Mouse (Mus musculus): ENCODE data around the gene Mrpl36.
A peak's percentile ranks its signal among the peaks of the same experiment; 100 is the strongest.

DNA sequence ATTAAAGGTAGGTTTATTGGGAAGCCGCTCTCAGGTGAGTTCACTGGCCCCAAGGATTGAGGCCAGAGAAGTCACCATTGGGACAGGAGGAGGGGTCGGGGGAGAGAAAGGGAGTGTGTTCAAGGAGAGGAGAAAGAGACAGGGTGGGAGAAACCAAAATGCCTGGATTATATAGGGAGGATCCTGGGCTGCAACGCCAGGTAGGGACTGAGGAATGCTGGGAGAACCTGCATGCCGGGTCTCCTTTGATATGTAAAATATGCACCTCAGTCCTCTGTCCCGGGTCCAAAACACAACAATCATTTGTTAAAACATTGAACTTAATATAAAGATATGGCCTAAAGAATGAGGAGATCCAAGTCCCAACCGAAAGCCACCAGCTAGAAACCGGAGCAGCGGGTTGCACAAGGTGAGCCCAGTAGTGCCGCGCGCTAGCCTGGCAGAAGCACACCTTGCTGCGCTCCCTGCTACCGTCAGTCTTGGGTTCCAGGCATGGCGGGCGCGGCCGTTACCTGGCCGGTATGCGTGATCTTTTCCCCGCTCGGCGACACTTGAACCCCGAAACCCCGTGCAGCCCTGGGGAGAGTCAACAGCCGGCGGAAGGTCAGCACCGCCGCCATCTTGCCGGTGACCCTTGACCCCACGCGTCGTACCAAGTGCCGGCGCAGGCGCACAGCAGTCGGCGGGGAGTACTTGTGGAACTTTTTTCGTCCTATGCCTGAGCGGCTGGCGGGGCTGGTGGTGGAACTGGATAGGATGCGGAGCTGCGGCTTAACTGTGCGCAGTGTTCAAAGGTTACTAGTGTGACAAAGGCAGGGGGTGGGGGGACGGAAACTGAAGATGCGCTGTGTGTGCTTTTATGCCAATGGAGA, at the start of gene Mrpl36, which contains the start of gene Ndufs6:
- no peak for TF ChIP-seq CTCF (IDR thresholded peaks at IDR 0.05; ENCODE audit: control insufficient read depth, insufficient read depth, insufficient replicate concordance, low read depth, low read length)
- peak; percentile 87 for TF ChIP-seq POLR2A (IDR thresholded peaks at IDR 0.05; ENCODE audit: control insufficient read depth, low read depth, low read length)

All from testis, adult 2 months (tissue).